Mouse (Mus musculus) stomach, postnatal 0 days (tissue): ENCODE data around the gene BC030499. TPM values are rescaled to one million over a fixed set of nuclear protein-coding genes. Genes with fewer than 3 reads are reported as not detected.

Source experiments
- ATAC-seq: fragments of 200-750 bp; cut with Nextera tagmentation; 2 replicates; pipeline ENCODE4 v1.8.0; 2017; ENCODE audit not compliant: low FRiP score, low TSS enrichment
- DNase-seq: peaks from one replicate; pipeline ENCODE4 v3.0.0-alpha.2; 2016; ENCODE audit warnings: low spot score
- H3K27ac ChIP-seq: fragments of 300-500 bp; sonication (generic); replicated peaks from 2 replicates; pipeline ENCODE4 v1.5.1; 2014; ENCODE audit warnings: mild to moderate bottlenecking, control low read depth
- H3K27me3 ChIP-seq: fragments of 300-500 bp; sonication (generic); 2 replicates; pipeline ENCODE4 v1.6.1; 2014; ENCODE audit warnings: low read length; ENCODE audit not compliant: control insufficient read depth, insufficient read depth
- H3K36me3 ChIP-seq: fragments of 300-500 bp; sonication (generic); 2 replicates; pipeline ENCODE4 v1.6.1; 2014; ENCODE audit warnings: low read length, mixed read lengths; ENCODE audit not compliant: control insufficient read depth, insufficient read depth
- H3K4me1 ChIP-seq: fragments of 300-500 bp; sonication (generic); replicated peaks from 2 replicates; pipeline ENCODE4 v1.6.1; 2014; ENCODE audit warnings: antibody characterized with exemption; ENCODE audit not compliant: control insufficient read depth, insufficient read depth
- H3K4me2 ChIP-seq: fragments of 300-500 bp; sonication (generic); replicated peaks from 2 replicates; pipeline ENCODE4 v1.6.1; 2014; ENCODE audit warnings: low read depth, mild to moderate bottlenecking, control low read depth, moderate library complexity
- H3K4me3 ChIP-seq: fragments of 300-500 bp; sonication (generic); 2 replicates; pipeline ENCODE4 v1.5.1; 2014; ENCODE audit warnings: low read depth, low read length, control low read depth
- H3K9ac ChIP-seq: fragments of 300-500 bp; sonication (generic); 2 replicates; pipeline ENCODE4 v1.6.1; 2014; ENCODE audit warnings: mild to moderate bottlenecking, low read length, control low read depth, mixed read lengths
- H3K9me3 ChIP-seq: fragments of 300-500 bp; sonication (generic); 2 replicates; pipeline ENCODE4 v1.6.1; 2016; ENCODE audit warnings: low read length; ENCODE audit not compliant: control insufficient read depth
- CTCF ChIP-seq: IDR thresholded peaks from 2 replicates; pipeline ENCODE4 v1.5.1; 2016; ENCODE audit warnings: antibody characterized with exemption, low read depth, mild to moderate bottlenecking, moderate library complexity
- EP300 ChIP-seq: optimal IDR thresholded peaks from 2 replicates; pipeline ENCODE3; 2016; ENCODE audit warnings: antibody characterized with exemption
- WGBS: fragments of 180-500 bp; shearing (Covaris S2); extraction: QIAGEN DNeasy Blood & Tissue Kit; methylation state at CpG from one replicate; pipeline ENCODE4 v1.1.7; 2014; 5-methylcytosine and 5-hydroxymethylcytosine counted together
- polyA plus RNA-seq: library from polyadenylated mRNA; unstranded; fragments of >200 nt; fragmentation: Nextera tagmentation; extraction: Ambion mirVana; gene quantifications from 2 replicates; pipeline ENCODE4 v1.2.1, GENCODE M21; 2015

BC030499 gene
- polyA plus RNA-seq, 1 experiment from 2014 or later, result not detected

- TF ChIP-seq CTCF (no peak), EP300 (no peak)
- WGBS, result 66% methylated on average over 4 of the region's 4 CpGs
- peak overlapping the region; percentile 76; the same call in 1 of the 2 replicates for H3K27ac ChIP-seq
Observed at GRCm38 (mm10) chr11:78247727-78248140, 42.9 kb upstream of the BC030499 start.

GRCm38 (mm10) chr11:78256618-78257017 is 34.0 kb upstream of the BC030499 start:
- Histone ChIP-seq H3K27me3 (no peaks in the 10 kb centered on the region), H3K9me3 (no peaks in the 10 kb centered on the region), H3K4me3 (no peak overlapping the region), H3K27ac (no peak overlapping the region), H3K36me3 (peaks cover 3% of the 10 kb centered on the region; the same call in 1 of the 2 replicates), H3K4me2 (no peak overlapping the region), H3K4me1 (no peaks in the 10 kb centered on the region), H3K9ac (no peak overlapping the region)
- 80% methylated on average over 1 of the region's 1 CpGs for WGBS
- DNase-seq (no peak), ATAC-seq (no peak)
- TF ChIP-seq CTCF, result peak; percentile 68
- no peak for TF ChIP-seq EP300

More at GRCm38 (mm10) chr11:78247727-78248140, 42.9 kb upstream of the BC030499 start:
- H3K9me3 ChIP-seq, result no peaks in the 10 kb centered on the region
- 0 out of 2 replicates have a peak, but pooled peaks cover 2% of the 10 kb centered on the region for H3K4me1 ChIP-seq
- peak; percentile 32 for ATAC-seq
- no peak overlapping the region for H3K9ac ChIP-seq
- no peak overlapping the region for H3K4me3 ChIP-seq
- H3K27me3 ChIP-seq, result no peaks in the 10 kb centered on the region
- H3K4me2 ChIP-seq, result no peak overlapping the region; the same call in 1 of the 2 replicates
- no peak for DNase-seq
- H3K36me3 ChIP-seq, result peaks cover 3% of the 10 kb centered on the region; the same call in 1 of the 2 replicates

GRCm38 (mm10) chr11:78260489-78261258 is 30.0 kb upstream of the BC030499 start:
- TF ChIP-seq CTCF (no peak), EP300 (no peak)
- H3K9ac ChIP-seq, result no peak overlapping the region
- H3K4me2 ChIP-seq, result peak overlapping the region; percentile 76
- DNase-seq (no peak), ATAC-seq (no peak)
- no peaks in the 10 kb centered on the region for H3K4me1 ChIP-seq
- no peaks in the 10 kb centered on the region for H3K9me3 ChIP-seq
- H3K36me3 ChIP-seq, result no peaks in the 10 kb centered on the region
- 86% methylated on average over 2 of the region's 2 CpGs for WGBS
- H3K27me3 ChIP-seq, result no peaks in the 10 kb centered on the region
- H3K4me3 ChIP-seq, result peak overlapping the region; percentile 90
- H3K27ac ChIP-seq, result no peak overlapping the region

GRCm38 (mm10) chr11:78261380-78262352 is 29.0 kb upstream of the BC030499 start, which contains the start of gene 2610507B11Rik:
Gene 2610507B11Rik (plus strand): TSS chr11:78261752.
- peak within 1 kb of the TSS; percentile 88 for H3K27ac ChIP-seq
- under 1% methylated on average over 103 of the region's 115 CpGs for WGBS
- no peaks in the 10 kb centered on the region for H3K27me3 ChIP-seq
- peaks cover 3% of the 10 kb centered on the region; the same call in 1 of the 2 replicates for H3K36me3 ChIP-seq
- H3K9ac ChIP-seq, result peak within 1 kb of the TSS; percentile 85
- peak within 1 kb of the TSS; percentile 76 for H3K4me2 ChIP-seq
- peak; percentile 98 for DNase-seq
- no peaks in the 10 kb centered on the region for H3K4me1 ChIP-seq
- ATAC-seq, result peak; percentile 95
- peak within 1 kb of the TSS; percentile 90 for H3K4me3 ChIP-seq
- TF ChIP-seq EP300, result no peak
- TF ChIP-seq CTCF, result peak; percentile 37
- H3K9me3 ChIP-seq, result no peaks in the 10 kb centered on the region

- ATAC-seq (0 out of 2 replicates have a peak, but pooled peaks have one; percentile 6), DNase-seq (peak; percentile 73)
- TF ChIP-seq EP300 (no peak), CTCF (peak; percentile 80)
- no peaks in the 10 kb centered on the region for H3K9me3 ChIP-seq
- 3% methylated on average over 8 of the region's 8 CpGs for WGBS
- peaks cover 7% of the 10 kb centered on the region; the same call in 1 of the 2 replicates for H3K36me3 ChIP-seq
- peak overlapping the region; percentile 90 for H3K4me3 ChIP-seq
- no peak overlapping the region; the same call in 1 of the 2 replicates for H3K9ac ChIP-seq
- H3K27me3 ChIP-seq, result no peaks in the 10 kb centered on the region
- H3K4me2 ChIP-seq, result peak overlapping the region; percentile 76
- peak overlapping the region; percentile 19; the same call in 1 of the 2 replicates for H3K27ac ChIP-seq
- no peaks in the 10 kb centered on the region for H3K4me1 ChIP-seq
Observed at GRCm38 (mm10) chr11:78262550-78262949, 28.1 kb upstream of the BC030499 start.
